Mouse (Mus musculus): ENCODE results near the gene Gm5800. TPM values are rescaled to one million over a fixed set of nuclear protein-coding genes. Genes with fewer than 3 reads are reported as not detected.
"Not testable (repeated sequence)": the region's sequence is repeated elsewhere in the genome, so short reads cannot be mapped to it uniquely, and the experiment has no call there.

Gm5800 gene
- total RNA-seq (2017), result not detected in 2 replicates

DNA sequence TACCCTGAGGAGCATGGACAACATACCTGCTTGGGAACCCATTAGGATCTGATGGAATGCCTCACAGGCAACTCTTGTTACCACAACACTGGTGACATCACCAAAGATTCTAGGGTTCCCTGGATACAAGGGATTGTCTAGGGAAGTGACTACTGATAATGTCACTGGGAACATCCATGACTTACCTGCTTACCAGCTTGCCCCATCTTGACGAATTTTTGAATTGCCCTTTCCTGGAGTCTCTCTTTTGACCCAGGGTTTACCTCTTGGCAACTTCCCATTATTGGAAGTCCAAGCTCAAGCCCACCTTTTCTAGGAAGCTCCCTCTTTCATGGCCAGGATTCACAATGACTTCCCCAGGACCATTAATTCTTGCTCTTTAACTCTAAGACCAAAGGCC lies at the start of gene Gm5800:
Gene Gm5800, minus strand, starts transcription at position 101 of the 400 bp plus-strand sequence.
- no peak for ATAC-seq (replicated peaks in 1 of 2; ENCODE audit: insufficient read depth in 1 of 2, low FRiP score in 2 of 2, low TSS enrichment in 1 of 2, low read depth in 1 of 2, poor library complexity in 2 of 2, severe bottlenecking in 2 of 2)

GRCm38 (mm10) chr14:51755944-51756343 lies 39.0 kb upstream of the Gm5800 start:
- no peak for ATAC-seq (replicated peaks in 1 of 2; ENCODE audit: insufficient read depth in 1 of 2, low FRiP score in 2 of 2, low TSS enrichment in 1 of 2, low read depth in 1 of 2, poor library complexity in 2 of 2, severe bottlenecking in 2 of 2)

DNA sequence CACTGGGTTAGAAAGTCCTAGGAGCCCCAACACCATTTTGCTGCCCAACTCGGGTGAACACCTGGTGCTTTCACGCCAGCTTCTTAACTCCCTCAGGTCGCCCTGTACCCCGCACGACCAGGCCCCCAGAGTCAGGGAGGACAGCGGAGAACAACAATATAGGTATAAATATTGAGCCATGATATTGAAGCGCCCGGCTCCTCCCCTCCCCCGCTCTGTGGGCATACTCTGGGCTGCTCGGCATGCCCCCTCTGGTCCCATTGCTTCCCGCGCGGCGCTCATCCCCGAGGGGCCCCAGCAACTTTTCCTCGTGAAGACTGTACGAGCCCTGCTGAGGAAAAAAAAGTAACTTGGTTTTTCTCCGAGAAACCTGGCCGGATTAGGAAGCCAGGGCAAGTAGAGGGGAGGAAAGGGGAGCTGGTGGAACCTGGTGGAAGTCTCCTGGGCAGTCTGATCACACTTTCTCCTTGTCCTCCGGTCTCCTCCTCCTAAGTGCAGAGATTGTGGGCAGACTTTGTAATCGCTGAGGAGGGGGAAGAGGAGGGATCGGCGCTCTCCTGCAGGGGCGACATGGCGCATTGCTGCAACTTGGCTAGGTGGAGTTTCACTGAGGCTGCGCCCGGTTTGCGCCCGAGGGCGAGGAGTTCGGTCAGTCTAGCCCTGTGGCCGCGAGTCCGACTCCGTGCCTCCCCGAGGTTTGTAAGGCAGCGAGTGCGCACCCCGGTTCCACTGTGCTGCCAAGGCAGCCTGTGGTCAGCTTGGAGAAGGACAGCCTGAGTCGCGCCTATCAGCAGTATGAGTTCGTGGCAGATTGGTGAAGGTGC lies 23.6 kb upstream of the Gm5800 start:
- peak; percentile 25 to 63; a peak in 3 of 4 replicates for ATAC-seq (replicated peaks in 1 of 2; ENCODE audit: insufficient read depth in 1 of 2, low FRiP score in 2 of 2, low TSS enrichment in 1 of 2, low read depth in 1 of 2, poor library complexity in 2 of 2, severe bottlenecking in 2 of 2)

GRCm38 (mm10) chr14:51739150-51739993 lies 22.4 kb upstream of the Gm5800 start:
- no peak for ATAC-seq (replicated peaks in 1 of 2; ENCODE audit: insufficient read depth in 1 of 2, low FRiP score in 2 of 2, low TSS enrichment in 1 of 2, low read depth in 1 of 2, poor library complexity in 2 of 2, severe bottlenecking in 2 of 2)

GRCm38 (mm10) chr14:51738411-51739149 lies 21.6 kb upstream of the Gm5800 start:
- ATAC-seq (replicated peaks in 1 of 2; ENCODE audit: insufficient read depth in 1 of 2, low FRiP score in 2 of 2, low TSS enrichment in 1 of 2, low read depth in 1 of 2, poor library complexity in 2 of 2, severe bottlenecking in 2 of 2), result peak in 1 of 2 experiments; percentile 42; a peak in 1 of 4 replicates

GRCm38 (mm10) chr14:51737967-51738366 lies 21.0 kb upstream of the Gm5800 start:
- no peak for ATAC-seq (replicated peaks in 1 of 2; ENCODE audit: insufficient read depth in 1 of 2, low FRiP score in 2 of 2, low TSS enrichment in 1 of 2, low read depth in 1 of 2, poor library complexity in 2 of 2, severe bottlenecking in 2 of 2)

GRCm38 (mm10) chr14:51695368-51695767 lies 21.6 kb downstream of the Gm5800 start, which contains the start of gene Gm17079:
TSS of gene Gm17079 (minus strand) at chr14:51695468.
- not testable (repeated sequence) for ATAC-seq (replicated peaks in 1 of 2; ENCODE audit: insufficient read depth in 1 of 2, low FRiP score in 2 of 2, low TSS enrichment in 1 of 2, low read depth in 1 of 2, poor library complexity in 2 of 2, severe bottlenecking in 2 of 2)

DNA sequence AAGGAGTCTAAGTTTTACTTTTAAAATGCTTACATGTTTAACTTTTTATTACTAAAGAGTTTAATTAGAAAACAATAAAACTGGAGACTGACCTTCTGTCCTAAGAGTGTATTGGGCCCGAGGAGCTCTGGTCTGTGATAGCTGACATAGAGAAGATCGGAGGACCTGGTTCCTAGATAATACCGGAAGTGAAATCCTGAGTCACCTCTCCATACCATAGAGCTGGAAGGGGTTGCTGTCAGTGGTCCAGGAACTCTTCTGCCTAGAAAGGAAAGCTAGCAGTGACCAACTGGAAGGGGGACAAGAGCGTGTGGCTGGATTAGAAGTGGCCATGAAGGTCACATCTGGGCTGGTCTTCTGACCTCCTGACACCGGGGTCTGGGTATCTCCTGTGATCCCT lies 39.7 kb downstream of the Gm5800 start:
- ATAC-seq (replicated peaks in 1 of 2; ENCODE audit: insufficient read depth in 1 of 2, low FRiP score in 2 of 2, low TSS enrichment in 1 of 2, low read depth in 1 of 2, poor library complexity in 2 of 2, severe bottlenecking in 2 of 2), result no peak

Other genes with a start within 250 kb of the Gm5800 start
- gene Gm5622, start 164.4 kb downstream of the Gm5800 start, total RNA-seq (2017), result not detected in 2 replicates
- gene Gm17175, start 143.1 kb downstream of the Gm5800 start, total RNA-seq (2017), result not detected in 2 replicates
- not detected in 2 replicates for gene Gm17174, start 125.0 kb downstream of the Gm5800 start, total RNA-seq (2017)
- not detected in 2 replicates for gene Gm17078, start 105.9 kb downstream of the Gm5800 start, total RNA-seq (2017)
- gene Gm4181, start 81.5 kb downstream of the Gm5800 start, total RNA-seq (2017), result not detected in 2 replicates
- gene Gm17079, start 21.7 kb downstream of the Gm5800 start, total RNA-seq (2017), result not detected in 2 replicates
- not detected in 2 replicates for gene Ang4, start 56.4 kb upstream of the Gm5800 start, total RNA-seq (2017)
- gene AY358078, start 82.9 kb upstream of the Gm5800 start, total RNA-seq (2017), result not detected in 2 replicates
- 3.5 and 20.1 TPM in 2 replicates for gene Ear6, start 136.5 kb upstream of the Gm5800 start, total RNA-seq (2017)
- 16.8 and 25.1 TPM in 2 replicates for gene Mettl17, start 167.7 kb upstream of the Gm5800 start, total RNA-seq (2017)
- gene Slc39a2, start 175.7 kb upstream of the Gm5800 start, total RNA-seq (2017), result not detected in 2 replicates
- 4.1 and 8.0 TPM in 2 replicates for gene Ndrg2, start 197.0 kb upstream of the Gm5800 start, total RNA-seq (2017)
- not detected in 2 replicates for gene Tppp2, start 201.2 kb upstream of the Gm5800 start, total RNA-seq (2017)
- not detected in 2 replicates for gene Rnase13, start 205.6 kb upstream of the Gm5800 start, total RNA-seq (2017)